ENCODE assay signal across 8 mouse cellular contexts in the genomic region with DNA sequence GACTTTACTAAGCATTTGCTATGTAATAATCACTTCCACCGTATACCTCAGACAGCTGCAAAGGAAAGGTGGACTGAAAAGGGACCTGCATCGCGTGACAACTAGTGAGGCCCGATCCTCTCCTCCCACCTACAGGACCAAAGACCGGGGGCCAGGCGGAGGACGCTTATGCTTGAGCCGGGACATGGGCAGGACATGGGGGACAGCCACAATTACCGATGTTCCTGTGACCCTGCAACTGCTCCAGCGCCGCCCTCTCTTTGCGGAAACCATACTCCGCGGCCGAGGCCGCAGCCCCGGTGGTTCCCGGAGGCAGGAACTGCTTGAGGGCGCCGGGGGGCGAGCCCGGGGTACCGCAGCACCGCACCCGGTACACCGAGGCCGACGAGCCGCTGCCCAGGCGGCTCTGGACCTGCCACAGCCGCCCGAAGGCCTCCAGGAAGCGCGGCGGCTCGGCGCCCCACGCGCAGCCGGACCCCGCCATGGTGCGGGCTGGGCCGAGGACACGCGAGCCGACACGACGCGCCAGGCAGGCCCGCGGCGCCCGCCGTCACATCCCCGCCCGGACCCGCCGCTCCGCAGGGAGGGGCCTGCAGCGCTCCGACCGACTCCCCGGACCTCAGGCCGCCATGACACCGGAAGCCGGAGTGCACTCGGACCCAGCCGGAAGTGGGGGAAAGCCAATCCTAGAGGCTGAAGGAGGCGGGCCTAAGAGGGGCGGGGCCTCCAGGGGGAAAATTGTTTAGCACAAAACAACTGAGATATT. TPM values are rescaled to one million over a fixed set of nuclear protein-coding genes. Genes with fewer than 3 reads are reported as not detected.
DNase-seq lines count a peak whose midpoint lies in the region; ATAC-seq lines count a peak whose summit lies in the region.

A gene (minus strand): TSS at position 641 of the 766 bp plus-strand sequence.

- peak within 1 kb of the TSS; percentile 97 for H3K9ac ChIP-seq in heart, embryonic 13.5 days
- peak within 1 kb of the TSS; percentile 94 for H3K9ac ChIP-seq in liver, embryonic 13.5 days
- H3K9ac ChIP-seq in stomach, embryonic 16.5 days (ENCODE audit: low read length), result peak within 1 kb of the TSS; percentile 96

- peak; percentile 99 for ATAC-seq in erythroid progenitor cell, adult 5-6 weeks (replicated peaks; ENCODE audit: low FRiP score, poor library complexity, severe bottlenecking)
- peak; percentile 98 for ATAC-seq in heart, embryonic 13.5 days (ENCODE audit: extremely low read depth, insufficient number of reproducible peaks, low FRiP score, low TSS enrichment)
- peak; percentile 98 for ATAC-seq in liver, embryonic 13.5 days (ENCODE audit: low read depth)
- peak; percentile 98 for ATAC-seq in stomach, embryonic 16.5 days (ENCODE audit: insufficient read depth, low FRiP score)

- H3K4me1 ChIP-seq in heart, embryonic 13.5 days, result peaks cover 8% of the 10 kb centered on the region
- H3K4me1 ChIP-seq in liver, embryonic 13.5 days (replicated peaks), result peaks cover 12% of the 10 kb centered on the region
- no peaks in the 10 kb centered on the region for H3K4me1 ChIP-seq in stomach, embryonic 16.5 days (ENCODE audit: control insufficient read depth, insufficient read depth, low read length)

- H3K27me3 ChIP-seq in heart, embryonic 13.5 days (replicated peaks), result peaks cover 14% of the 10 kb centered on the region
- H3K27me3 ChIP-seq in liver, embryonic 13.5 days, result no peaks in the 10 kb centered on the region; the same call in 1 of the 2 replicates
- H3K27me3 ChIP-seq in stomach, embryonic 16.5 days (ENCODE audit: control insufficient read depth, insufficient read depth, low read length), result no peaks in the 10 kb centered on the region

- peak within 1 kb of the TSS; percentile 87 for H3K27ac ChIP-seq in heart, embryonic 13.5 days (replicated peaks)
- H3K27ac ChIP-seq in liver, embryonic 13.5 days, result peak within 1 kb of the TSS; percentile 87
- H3K27ac ChIP-seq in stomach, embryonic 16.5 days (ENCODE audit: low read length), result peak within 1 kb of the TSS; percentile 88

- no peaks in the 10 kb centered on the region for H3K9me3 ChIP-seq in heart, embryonic 13.5 days
- no peaks in the 10 kb centered on the region for H3K9me3 ChIP-seq in liver, embryonic 13.5 days (replicated peaks)
- H3K9me3 ChIP-seq in stomach, embryonic 16.5 days (replicated peaks; ENCODE audit: control insufficient read depth, low read length), result no peaks in the 10 kb centered on the region

- peak within 1 kb of the TSS; percentile 87 for H3K4me2 ChIP-seq in heart, embryonic 13.5 days
- peak within 1 kb of the TSS; percentile 78 for H3K4me2 ChIP-seq in liver, embryonic 13.5 days
- H3K4me2 ChIP-seq in stomach, embryonic 16.5 days (ENCODE audit: low read depth, low read length), result peak within 1 kb of the TSS; percentile 68

- H3K4me3 ChIP-seq in heart, embryonic 13.5 days, result peak within 1 kb of the TSS; percentile 77
- H3K4me3 ChIP-seq in liver, embryonic 13.5 days (replicated peaks), result peak within 1 kb of the TSS; percentile 85
- H3K4me3 ChIP-seq in stomach, embryonic 16.5 days (replicated peaks; ENCODE audit: low read length), result peak within 1 kb of the TSS; percentile 85

- H3K36me3 ChIP-seq in heart, embryonic 13.5 days, result peaks cover 27% of the 10 kb centered on the region
- H3K36me3 ChIP-seq in liver, embryonic 13.5 days, result peaks cover 22% of the 10 kb centered on the region
- H3K36me3 ChIP-seq in stomach, embryonic 16.5 days (ENCODE audit: control insufficient read depth, insufficient read depth, low read length), result peaks cover 3% of the 10 kb centered on the region; the same call in 1 of the 2 replicates

- DNase-seq in CD4-positive helper T cell, adult 2 months (ENCODE audit: low read depth, low spot score), result peak; percentile 88
- peak; percentile 60 for DNase-seq in brain, embryonic 18.5 days (ENCODE audit: low read depth, low spot score)
- DNase-seq in kidney, postnatal 14 days, result peak; percentile 93
- peak; percentile 80 for DNase-seq in liver, embryonic 13.5 days
- DNase-seq in neural tube, embryonic 10.5 days (ENCODE audit: extremely low spot score, low spot score), result peak; percentile 94

- WGBS in heart, embryonic 13.5 days, result under 1% methylated on average over 67 of the region's 70 CpGs
- WGBS in liver, embryonic 13.5 days (ENCODE audit: insufficient replicate concordance), result under 1% methylated on average over 70 of the region's 70 CpGs
- under 1% methylated on average over 70 of the region's 70 CpGs for whole genome bisulfite sequencing in stomach, embryonic 16.5 days

RNA-seq across cellular contexts. Expression of the gene that starts here (rescaled TPM):
- total RNA-seq in erythroid progenitor cell, adult 5-6 weeks (2015; ENCODE audit: low replicate concordance), result 47.6 and 56.2 TPM in 2 replicates
- 40.4 and 45.2 TPM in 2 replicates for total RNA-seq in erythroid progenitor cell, adult 5-6 weeks (2017; ENCODE audit: low replicate concordance)
- 5.1 and 5.2 TPM in 2 replicates for polyA plus RNA-seq in heart, embryonic 13.5 days (2015; fragmentation: Nextera tagmentation; extraction: Ambion mirVana)
- 5.6 and 7.1 TPM in 2 replicates for polyA plus RNA-seq in liver, embryonic 13.5 days (2015; fragmentation: Nextera tagmentation; extraction: Ambion mirVana)
- polyA plus RNA-seq in stomach, embryonic 16.5 days (2015; fragmentation: Nextera tagmentation; extraction: Ambion mirVana), result 7.3 and 7.8 TPM in 2 replicates

Comparison
In these comparisons a context has a peak if more than half of its experiments do, and no peak if none do; other contexts are left out.
1. Peak in every context shown above with its lines: DNase-seq, ATAC-seq, H3K4me3 ChIP-seq and H3K27ac ChIP-seq.